Mouse (Mus musculus): Measurements from ENCODE around the gene Mylpf.
"Not testable (repeated sequence)": the region's sequence is repeated elsewhere in the genome, so short reads cannot be mapped to it uniquely, and the experiment has no call there.

The Mylpf gene

GRCm38 (mm10) chr7:127208553-127209438, at the start of gene Mylpf:
TSS of gene Mylpf (plus strand) at chr7:127208890.
- peak; percentile 90 to 95 for DNase-seq (ENCODE audit: low spot score in 2 of 2)

GRCm38 (mm10) chr7:127162546-127162945, 46.1 kb upstream of the Mylpf start:
- DNase-seq (ENCODE audit: low spot score in 2 of 2): no peak

- DNase-seq (ENCODE audit: low spot score in 2 of 2): no peak
Observed at GRCm38 (mm10) chr7:127164002-127164401, 44.7 kb upstream of the Mylpf start.

GRCm38 (mm10) chr7:127165607-127166493, 42.8 kb upstream of the Mylpf start:
- no peak for DNase-seq (ENCODE audit: low spot score in 2 of 2)

GRCm38 (mm10) chr7:127166501-127166900, 42.2 kb upstream of the Mylpf start:
- no peak for DNase-seq (ENCODE audit: low spot score in 2 of 2)

- DNase-seq (ENCODE audit: low spot score in 2 of 2): no peak
Observed at GRCm38 (mm10) chr7:127176937-127177336, 31.8 kb upstream of the Mylpf start.

- no peak for DNase-seq (ENCODE audit: low spot score in 2 of 2)
Observed at GRCm38 (mm10) chr7:127180783-127181182, 27.9 kb upstream of the Mylpf start.

- DNase-seq (ENCODE audit: low spot score in 2 of 2): not testable (repeated sequence)
Observed at GRCm38 (mm10) chr7:127181724-127182123, 27.0 kb upstream of the Mylpf start.

GRCm38 (mm10) chr7:127183345-127183744, 25.3 kb upstream of the Mylpf start:
- DNase-seq (ENCODE audit: low spot score in 2 of 2): no peak

- DNase-seq (ENCODE audit: low spot score in 2 of 2): peak; percentile 63 to 72
Observed at GRCm38 (mm10) chr7:127183828-127184227, 24.9 kb upstream of the Mylpf start.

GRCm38 (mm10) chr7:127184720-127185119, 24.0 kb upstream of the Mylpf start:
- DNase-seq (ENCODE audit: low spot score in 2 of 2): no peak

GRCm38 (mm10) chr7:127185601-127186000, 23.1 kb upstream of the Mylpf start:
- peak in 1 of 2 experiments; percentile 62 for DNase-seq (ENCODE audit: low spot score in 2 of 2)

- no peak for DNase-seq (ENCODE audit: low spot score in 2 of 2)
Observed at GRCm38 (mm10) chr7:127187351-127187750, 21.3 kb upstream of the Mylpf start.

GRCm38 (mm10) chr7:127188305-127189276, 20.1 kb upstream of the Mylpf start:
- peak in 1 of 2 experiments; percentile 63 for DNase-seq (ENCODE audit: low spot score in 2 of 2)

GRCm38 (mm10) chr7:127190672-127191071, 18.0 kb upstream of the Mylpf start:
- no peak for DNase-seq (ENCODE audit: low spot score in 2 of 2)

- no peak for DNase-seq (ENCODE audit: low spot score in 2 of 2)
Observed at GRCm38 (mm10) chr7:127192989-127193388, 15.7 kb upstream of the Mylpf start.

- peak in 1 of 2 experiments; percentile 65 for DNase-seq (ENCODE audit: low spot score in 2 of 2)
Observed at GRCm38 (mm10) chr7:127194011-127194632, 14.6 kb upstream of the Mylpf start.

- DNase-seq (ENCODE audit: low spot score in 2 of 2): peak in 1 of 2 experiments; percentile 61
Observed at GRCm38 (mm10) chr7:127194633-127195029, 14.1 kb upstream of the Mylpf start.

- peak; percentile 92 to 94 for DNase-seq (ENCODE audit: low spot score in 2 of 2)
Observed at GRCm38 (mm10) chr7:127195544-127196295, 13.0 kb upstream of the Mylpf start, which contains the start of gene Cd2bp2. TSS of gene Cd2bp2 (minus strand) at chr7:127196050.

GRCm38 (mm10) chr7:127196484-127196883, 12.2 kb upstream of the Mylpf start:
- no peak for DNase-seq (ENCODE audit: low spot score in 2 of 2)

Measured in spleen, postnatal 4 days (tissue).